Comparison of ENCODE assay signal across 26 mouse cellular contexts in genomic region chr1:55182392-55182791, GRCm38 (mm10). TPM values are rescaled to one million over a fixed set of nuclear protein-coding genes. Genes with fewer than 3 reads are reported as not detected.
DNase-seq lines count a peak whose midpoint lies in the region; ATAC-seq lines count a peak whose summit lies in the region.
"Had no signal": no experiment of that assay in that cellular context is flagged by ENCODE, and none has a peak within 500 bp of the region (broad histone marks: within the 10 kb centered on the region; RNA-seq: fewer than 3 reads in every experiment).

No protein-coding gene starts in this region.

- 60% methylated on average over 5 of the region's 5 CpGs for WGBS in embryonic facial prominence, embryonic 14.5 days
- 78% methylated on average over 5 of the region's 5 CpGs for WGBS in embryonic facial prominence, embryonic 10.5 days
- WGBS in limb, embryonic 12.5 days, result 71% methylated on average over 5 of the region's 5 CpGs
- 85% methylated on average over 5 of the region's 5 CpGs for WGBS in limb, embryonic 10.5 days
- 52% methylated on average over 5 of the region's 5 CpGs for WGBS in embryonic facial prominence, embryonic 15.5 days

- H3K4me3 ChIP-seq in embryonic facial prominence, embryonic 14.5 days (ENCODE audit: low read depth, low read length), result no peak overlapping the region
- no peak overlapping the region for H3K4me3 ChIP-seq in embryonic facial prominence, embryonic 10.5 days
- H3K4me3 ChIP-seq in limb, embryonic 12.5 days (replicated peaks), result no peak overlapping the region
- no peak overlapping the region for H3K4me3 ChIP-seq in limb, embryonic 10.5 days
- no peak overlapping the region for H3K4me3 ChIP-seq in embryonic facial prominence, embryonic 15.5 days (replicated peaks)
- H3K4me3 ChIP-seq: erythroblast, embryonic 14.5 days; forebrain, embryonic 12.5 days; forebrain, embryonic 15.5 days; heart, embryonic 12.5 days; heart, embryonic 15.5 days; hindbrain, embryonic 10.5 days; hindbrain, embryonic 13.5 days had no signal

- H3K4me1 ChIP-seq in embryonic facial prominence, embryonic 14.5 days (ENCODE audit: control insufficient read depth, insufficient read depth, low read length), result no peaks in the 10 kb centered on the region
- peaks cover 12% of the 10 kb centered on the region; the same call in 1 of the 2 replicates for H3K4me1 ChIP-seq in embryonic facial prominence, embryonic 10.5 days
- 0 out of 2 replicates have a peak, but pooled peaks cover 6% of the 10 kb centered on the region for H3K4me1 ChIP-seq in limb, embryonic 12.5 days (replicated peaks)
- H3K4me1 ChIP-seq in limb, embryonic 10.5 days, result peaks cover 13% of the 10 kb centered on the region
- H3K4me1 ChIP-seq in embryonic facial prominence, embryonic 15.5 days, result no peaks in the 10 kb centered on the region
- H3K4me1 ChIP-seq: forebrain, embryonic 15.5 days; heart, embryonic 15.5 days; hindbrain, embryonic 13.5 days had no signal

- H3K36me3 ChIP-seq in embryonic facial prominence, embryonic 14.5 days (ENCODE audit: control insufficient read depth, insufficient read depth, low read length), result peaks cover 63% of the 10 kb centered on the region
- peaks cover 40% of the 10 kb centered on the region for H3K36me3 ChIP-seq in embryonic facial prominence, embryonic 10.5 days (replicated peaks)
- H3K36me3 ChIP-seq in limb, embryonic 12.5 days, result peaks cover 83% of the 10 kb centered on the region
- H3K36me3 ChIP-seq in limb, embryonic 10.5 days, result peaks cover 70% of the 10 kb centered on the region
- H3K36me3 ChIP-seq in embryonic facial prominence, embryonic 15.5 days, result peaks cover 37% of the 10 kb centered on the region

- H3K27me3 ChIP-seq in embryonic facial prominence, embryonic 14.5 days (replicated peaks; ENCODE audit: control insufficient read depth, insufficient read depth, low read length), result no peaks in the 10 kb centered on the region
- H3K27me3 ChIP-seq in embryonic facial prominence, embryonic 10.5 days (replicated peaks; ENCODE audit: low read depth, poor library complexity, severe bottlenecking), result no peaks in the 10 kb centered on the region
- H3K27me3 ChIP-seq in limb, embryonic 12.5 days, result no peaks in the 10 kb centered on the region
- H3K27me3 ChIP-seq in limb, embryonic 10.5 days (ENCODE audit: low read depth, poor library complexity, severe bottlenecking), result no peaks in the 10 kb centered on the region
- H3K27me3 ChIP-seq in embryonic facial prominence, embryonic 15.5 days, result no peaks in the 10 kb centered on the region
- H3K27me3 ChIP-seq: forebrain, embryonic 12.5 days; forebrain, embryonic 15.5 days; heart, embryonic 12.5 days; heart, embryonic 15.5 days; hindbrain, embryonic 13.5 days had no signal

- no peak overlapping the region for H3K4me2 ChIP-seq in embryonic facial prominence, embryonic 14.5 days (ENCODE audit: low read depth, low read length)
- no peak overlapping the region for H3K4me2 ChIP-seq in limb, embryonic 12.5 days
- H3K4me2 ChIP-seq in embryonic facial prominence, embryonic 15.5 days (replicated peaks), result no peak overlapping the region
- H3K4me2 ChIP-seq: forebrain, embryonic 12.5 days; forebrain, embryonic 15.5 days; heart, embryonic 12.5 days; heart, embryonic 15.5 days; hindbrain, embryonic 13.5 days had no signal

- peaks cover 13% of the 10 kb centered on the region; the same call in 1 of the 2 replicates for H3K9me3 ChIP-seq in embryonic facial prominence, embryonic 14.5 days (ENCODE audit: control insufficient read depth, low read length)
- H3K9me3 ChIP-seq in embryonic facial prominence, embryonic 10.5 days, result peaks cover 9% of the 10 kb centered on the region; the same call in 1 of the 2 replicates
- peaks cover 15% of the 10 kb centered on the region for H3K9me3 ChIP-seq in limb, embryonic 12.5 days
- H3K9me3 ChIP-seq in limb, embryonic 10.5 days (replicated peaks), result no peaks in the 10 kb centered on the region
- H3K9me3 ChIP-seq in embryonic facial prominence, embryonic 15.5 days (replicated peaks), result 0 out of 2 replicates have a peak, but pooled peaks cover 5% of the 10 kb centered on the region
- H3K9me3 ChIP-seq: forebrain, embryonic 15.5 days had no signal

- no peak overlapping the region for H3K27ac ChIP-seq in embryonic facial prominence, embryonic 14.5 days (replicated peaks; ENCODE audit: low read depth, low read length)
- H3K27ac ChIP-seq in embryonic facial prominence, embryonic 10.5 days (replicated peaks), result no peak overlapping the region
- H3K27ac ChIP-seq in limb, embryonic 12.5 days, result peak overlapping the region; percentile 50; the same call in 1 of the 2 replicates
- H3K27ac ChIP-seq in limb, embryonic 10.5 days, result no peak overlapping the region
- H3K27ac ChIP-seq in embryonic facial prominence, embryonic 15.5 days (replicated peaks), result no peak overlapping the region
- H3K27ac ChIP-seq: forebrain, embryonic 12.5 days; forebrain, embryonic 15.5 days; heart, embryonic 15.5 days; hindbrain, embryonic 10.5 days; hindbrain, embryonic 13.5 days had no signal

- ATAC-seq in embryonic facial prominence, embryonic 14.5 days (ENCODE audit: low read depth), result no peak
- ATAC-seq in limb, embryonic 12.5 days (ENCODE audit: insufficient number of reproducible peaks, insufficient read depth, low FRiP score, low TSS enrichment, low read depth), result no peak
- ATAC-seq in embryonic facial prominence, embryonic 15.5 days (ENCODE audit: insufficient number of reproducible peaks, low FRiP score, low TSS enrichment, low read depth), result 0 out of 2 replicates have a peak, but pooled peaks have one; percentile 19
- ATAC-seq: activated CD4-positive, CD25-positive, alpha-beta regulatory T cell, adult 4 months; forebrain, embryonic 15.5 days; hindbrain, embryonic 16.5 days had no signal

- H3K9ac ChIP-seq in embryonic facial prominence, embryonic 14.5 days (ENCODE audit: low read depth, low read length), result no peak overlapping the region
- no peak overlapping the region for H3K9ac ChIP-seq in limb, embryonic 12.5 days (replicated peaks)
- H3K9ac ChIP-seq in embryonic facial prominence, embryonic 15.5 days, result no peak overlapping the region
- H3K9ac ChIP-seq: forebrain, embryonic 12.5 days; forebrain, embryonic 15.5 days; heart, embryonic 12.5 days; heart, embryonic 15.5 days; hindbrain, embryonic 13.5 days had no signal

- DNase-seq in embryonic facial prominence, embryonic 14.5 days (ENCODE audit: low spot score), result peak; percentile 7
- DNase-seq in embryonic facial prominence, embryonic 10.5 days (ENCODE audit: low spot score), result no peak
- no peak for DNase-seq in limb, embryonic 10.5 days (ENCODE audit: low spot score)
- DNase-seq in kidney, adult 9 months, result no peak
- DNase-seq: adrenal gland, adult 8-10 months; adrenal gland, postnatal 25 days; cerebellum, adult 11-12 months; cerebellum, adult 8-10 months; cerebellum, postnatal 10 days; cerebellum, postnatal 36 days; embryo, embryonic 11 days; gastrocnemius, postnatal 25 days; heart, adult 18-20 months; heart, postnatal 10 days; heart, postnatal 36 days had no signal

RNA-seq across cellular contexts. Expression of gene Rftn2, which starts 44.2 kb away (rescaled TPM):
- polyA plus RNA-seq in embryonic facial prominence, embryonic 14.5 days (2014; fragmentation: Nextera tagmentation; extraction: Ambion mirVana), result 20.3 and 20.6 TPM in 2 replicates
- polyA plus RNA-seq in embryonic facial prominence, embryonic 10.5 days (2016; fragmentation: Nextera tagmentation; extraction: Ambion mirVana), result 10.6 and 13.6 TPM in 2 replicates
- polyA plus RNA-seq in limb, embryonic 12.5 days (2016; fragmentation: Nextera tagmentation; extraction: Ambion mirVana), result 35.2 and 38.2 TPM in 2 replicates
- 13.4 and 25.4 TPM in 2 replicates for polyA plus RNA-seq in limb, embryonic 10.5 days (2016; fragmentation: Nextera tagmentation; extraction: Ambion mirVana)
- polyA plus RNA-seq in embryonic facial prominence, embryonic 15.5 days (2015; fragmentation: Nextera tagmentation; extraction: Ambion mirVana), result 23.1 and 23.3 TPM in 2 replicates
- polyA plus RNA-seq: erythroblast, embryonic 14.5 days had no signal

RNA-seq across cellular contexts. Expression of gene Mob4, which starts 51.4 kb away (rescaled TPM):
- polyA plus RNA-seq in embryonic facial prominence, embryonic 14.5 days (2014; fragmentation: Nextera tagmentation; extraction: Ambion mirVana), result 117 and 122 TPM in 2 replicates
- 129 and 137 TPM in 2 replicates for polyA plus RNA-seq in embryonic facial prominence, embryonic 10.5 days (2016; fragmentation: Nextera tagmentation; extraction: Ambion mirVana)
- polyA plus RNA-seq in limb, embryonic 12.5 days (2016; fragmentation: Nextera tagmentation; extraction: Ambion mirVana), result 151 and 159 TPM in 2 replicates
- polyA plus RNA-seq in limb, embryonic 10.5 days (2016; fragmentation: Nextera tagmentation; extraction: Ambion mirVana), result 125 and 139 TPM in 2 replicates
- polyA plus RNA-seq in embryonic facial prominence, embryonic 15.5 days (2015; fragmentation: Nextera tagmentation; extraction: Ambion mirVana), result 126 and 134 TPM in 2 replicates

RNA-seq across cellular contexts. Expression of gene Mars2, which starts 54.6 kb away (rescaled TPM):
- polyA plus RNA-seq in embryonic facial prominence, embryonic 14.5 days (2014; fragmentation: Nextera tagmentation; extraction: Ambion mirVana), result 3.1 and 3.3 TPM in 2 replicates
- polyA plus RNA-seq in embryonic facial prominence, embryonic 10.5 days (2016; fragmentation: Nextera tagmentation; extraction: Ambion mirVana), result 3.2 and 3.4 TPM in 2 replicates
- polyA plus RNA-seq in limb, embryonic 12.5 days (2016; fragmentation: Nextera tagmentation; extraction: Ambion mirVana), result 2.8 and 3.2 TPM in 2 replicates
- polyA plus RNA-seq in limb, embryonic 10.5 days (2016; fragmentation: Nextera tagmentation; extraction: Ambion mirVana), result 2.5 and 2.8 TPM in 2 replicates
- 2.4 and 2.5 TPM in 2 replicates for polyA plus RNA-seq in embryonic facial prominence, embryonic 15.5 days (2015; fragmentation: Nextera tagmentation; extraction: Ambion mirVana)
